Mouse (Mus musculus): Measurements from ENCODE around the gene Slc16a13.

DNA sequence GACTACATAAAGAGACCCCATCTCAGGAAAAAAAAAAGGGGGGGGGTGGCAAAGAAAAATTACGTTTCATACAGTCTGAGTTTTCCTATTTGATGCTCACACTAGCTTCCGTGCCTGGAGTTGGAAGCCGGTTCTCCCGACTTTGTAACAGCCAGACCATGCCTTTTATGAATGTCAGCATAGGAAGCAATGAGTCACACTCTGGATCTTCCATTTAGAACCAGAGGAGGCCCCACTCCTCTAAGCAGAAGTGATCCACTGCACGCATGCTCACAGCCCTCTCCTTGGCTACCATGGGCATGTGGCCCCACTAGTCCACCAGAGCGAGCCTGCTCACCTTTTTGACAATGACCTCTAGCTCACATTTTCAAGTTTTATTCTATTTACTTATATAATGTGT, 29.7 kb downstream of the Slc16a13 start:
- no peak for TF ChIP-seq POLR2A (IDR thresholded peaks at IDR 0.05; ENCODE audit: control insufficient read depth, extremely low read depth, insufficient read depth, low read length, poor library complexity)
- TF ChIP-seq CTCF (IDR thresholded peaks at IDR 0.05; ENCODE audit: borderline replicate concordance, control insufficient read depth, extremely low read depth, insufficient read depth, low read length, poor library complexity) = no peak

Measured in thymus, adult 2 months (tissue).